Mouse (Mus musculus) G1E (cell line): ENCODE data around the gene Ppm1l.

Experiments
- CTCF ChIP-seq: IDR thresholded peaks from 2 replicates; pipeline ENCODE4 v1.5.1; 2012; ENCODE audit warnings: low read depth, low read length, inconsistent platforms, mixed read lengths
- GATA1 ChIP-seq: IDR thresholded peaks from 2 replicates; pipeline ENCODE4 v1.6.1; 2012; ENCODE audit warnings: borderline replicate concordance, low read length, inconsistent platforms, mixed read lengths
- GATA2 ChIP-seq: IDR thresholded peaks from 2 replicates; pipeline ENCODE4 v1.6.1; 2012; ENCODE audit warnings: low read depth, low read length, inconsistent platforms, borderline replicate concordance
- TAL1 ChIP-seq: conservative IDR thresholded peaks from 2 replicates; pipeline ENCODE4 v1.6.1; 2012; ENCODE audit warnings: low read depth, low read length, inconsistent platforms, mixed read lengths

GRCm38 (mm10) chr3:69572561-69572960 lies 255.9 kb downstream of the Ppm1l start:
- TF ChIP-seq TAL1 = no peak
- TF ChIP-seq CTCF = no peak
- TF ChIP-seq GATA1 = no peak
- no peak for TF ChIP-seq GATA2
